Mouse (Mus musculus): ENCODE results near the gene Tspan15. TPM values are rescaled to one million over a fixed set of nuclear protein-coding genes. Genes with fewer than 3 reads are reported as not detected.

Tspan15 gene
- polyA plus RNA-seq, 1 experiment, result 1.9 TPM

DNA sequence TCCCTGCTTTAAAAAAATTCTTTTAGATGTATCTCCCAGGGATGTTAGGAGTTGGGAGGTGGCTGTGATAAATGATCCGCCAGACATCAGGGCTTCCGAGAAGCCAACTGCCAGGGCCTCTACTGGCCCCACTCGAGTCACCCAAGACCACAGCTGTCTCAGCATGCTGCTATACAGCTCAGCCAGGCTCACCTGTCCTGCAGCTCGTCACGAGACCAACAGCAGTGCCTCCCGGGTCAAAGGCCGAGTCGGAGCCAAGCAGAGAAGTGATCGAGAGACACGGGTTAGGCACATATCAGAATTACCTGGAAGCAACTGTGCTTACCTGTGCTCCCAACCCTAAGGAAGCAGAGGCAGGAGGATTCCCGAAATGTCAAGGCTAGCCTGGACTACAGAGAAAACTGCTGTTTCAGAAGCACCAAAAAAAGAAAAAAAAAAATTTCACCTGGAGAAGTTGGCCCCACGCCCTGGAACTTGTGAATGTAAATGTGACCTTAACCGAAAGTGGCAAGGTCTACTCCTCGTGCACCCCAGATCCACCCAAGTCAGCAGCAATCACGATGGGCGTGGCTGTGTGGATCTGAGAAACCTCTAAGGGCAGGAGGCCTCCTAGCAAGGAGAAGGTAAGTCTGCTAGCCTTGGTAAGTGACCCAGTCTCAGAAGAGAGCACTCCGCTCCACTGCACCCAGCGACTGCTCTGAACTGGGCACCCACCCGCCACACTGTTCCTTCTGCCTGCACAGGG, 12.8 kb downstream of the Tspan15 start:
- Histone ChIP-seq H3K4me1 (ENCODE audit: control insufficient read depth, insufficient read depth, low read length) (no peaks in the 10 kb centered on the region), H3K4me3 (ENCODE audit: insufficient read depth, low read length) (no peak overlapping the region), H3K27ac (ENCODE audit: insufficient read depth, low read length) (no peak overlapping the region)
- TF ChIP-seq POLR2A (IDR thresholded peaks at IDR 0.05; ENCODE audit: low read depth, low read length), result no peak
- no peak for TF ChIP-seq CTCF (IDR thresholded peaks at IDR 0.05; ENCODE audit: borderline replicate concordance, insufficient read depth, low read length)

GRCm38 (mm10) chr10:62217196-62217595, 13.9 kb downstream of the Tspan15 start:
- TF ChIP-seq POLR2A (IDR thresholded peaks at IDR 0.05; ENCODE audit: low read depth, low read length) (no peak), CTCF (IDR thresholded peaks at IDR 0.05; ENCODE audit: borderline replicate concordance, insufficient read depth, low read length) (no peak)
- Histone ChIP-seq H3K4me1 (ENCODE audit: control insufficient read depth, insufficient read depth, low read length) (no peaks in the 10 kb centered on the region), H3K27ac (ENCODE audit: insufficient read depth, low read length) (no peak overlapping the region), H3K4me3 (ENCODE audit: insufficient read depth, low read length) (no peak overlapping the region)

DNA sequence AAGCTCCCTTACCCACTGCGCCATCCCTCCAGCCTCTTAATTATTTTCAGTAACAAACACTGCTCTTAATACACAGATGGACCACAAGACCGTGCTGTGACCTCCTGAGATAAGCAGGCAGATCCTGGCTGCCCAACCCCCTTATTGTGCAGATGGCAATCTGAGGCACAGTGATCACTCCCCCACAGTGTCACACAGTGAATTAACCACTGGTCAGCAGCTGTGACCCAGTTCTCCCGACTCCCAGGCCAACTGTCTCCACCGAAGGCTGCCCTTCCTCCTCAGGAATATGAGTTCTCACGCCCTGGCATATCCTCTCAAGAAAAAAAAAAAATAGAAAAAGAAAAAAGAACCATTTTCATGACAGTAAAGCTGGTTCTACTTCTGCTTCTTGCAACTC, 14.5 kb downstream of the Tspan15 start:
- Histone ChIP-seq H3K27ac (ENCODE audit: insufficient read depth, low read length) (no peak overlapping the region), H3K4me1 (ENCODE audit: control insufficient read depth, insufficient read depth, low read length) (no peaks in the 10 kb centered on the region), H3K4me3 (ENCODE audit: insufficient read depth, low read length) (no peak overlapping the region)
- no peak for TF ChIP-seq CTCF (IDR thresholded peaks at IDR 0.05; ENCODE audit: borderline replicate concordance, insufficient read depth, low read length)
- TF ChIP-seq POLR2A (IDR thresholded peaks at IDR 0.05; ENCODE audit: low read depth, low read length), result no peak

DNA sequence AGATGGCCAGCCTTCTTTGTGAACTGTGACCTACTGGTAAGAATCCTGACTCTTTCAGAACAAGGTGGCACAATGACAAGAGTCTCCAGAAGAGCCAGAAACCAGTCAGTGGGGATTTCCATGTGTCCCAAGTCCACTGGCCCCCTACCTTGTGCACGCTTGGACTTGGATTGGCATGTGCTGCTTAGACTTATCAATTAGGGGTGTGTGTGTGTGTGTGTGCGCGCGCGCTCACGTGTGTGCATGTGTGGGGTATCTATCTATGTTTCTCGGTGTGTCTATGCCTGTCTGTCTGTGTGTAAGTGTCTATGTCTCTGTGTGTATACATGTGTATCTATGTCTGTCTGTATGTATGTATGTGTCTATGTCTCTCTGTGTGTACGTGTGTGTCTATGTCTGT, 15.4 kb downstream of the Tspan15 start:
- H3K4me1 ChIP-seq (ENCODE audit: control insufficient read depth, insufficient read depth, low read length), result no peaks in the 10 kb centered on the region
- H3K4me3 ChIP-seq (ENCODE audit: insufficient read depth, low read length), result no peak overlapping the region
- H3K27ac ChIP-seq (ENCODE audit: insufficient read depth, low read length), result no peak overlapping the region
- TF ChIP-seq CTCF (IDR thresholded peaks at IDR 0.05; ENCODE audit: borderline replicate concordance, insufficient read depth, low read length) (no peak), POLR2A (IDR thresholded peaks at IDR 0.05; ENCODE audit: low read depth, low read length) (no peak)

DNA sequence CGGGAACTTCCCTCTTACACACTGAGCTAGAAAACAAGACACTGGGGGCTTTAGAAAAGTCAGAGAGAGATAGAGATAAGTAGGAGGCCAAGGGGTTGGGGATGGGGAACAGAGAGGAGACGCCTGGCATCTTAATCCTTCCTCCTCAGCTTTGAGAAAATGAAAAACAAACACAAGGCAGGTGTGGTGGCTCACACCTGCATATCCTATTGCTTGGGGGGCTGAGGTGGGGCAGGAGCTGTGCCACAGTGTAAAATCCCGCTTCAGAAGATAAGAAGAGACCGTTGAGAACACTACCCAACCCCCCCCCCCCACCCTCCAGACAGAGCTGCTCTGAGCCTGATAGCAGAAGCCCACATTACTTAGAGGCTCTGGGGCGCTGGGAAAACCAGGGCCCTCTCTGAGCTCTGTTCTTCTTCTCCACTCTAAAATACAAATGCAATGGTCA, 15.9 kb downstream of the Tspan15 start:
- TF ChIP-seq POLR2A (IDR thresholded peaks at IDR 0.05; ENCODE audit: low read depth, low read length) (no peak), CTCF (IDR thresholded peaks at IDR 0.05; ENCODE audit: borderline replicate concordance, insufficient read depth, low read length) (no peak)
- no peak overlapping the region for H3K27ac ChIP-seq (ENCODE audit: insufficient read depth, low read length)
- no peaks in the 10 kb centered on the region for H3K4me1 ChIP-seq (ENCODE audit: control insufficient read depth, insufficient read depth, low read length)
- H3K4me3 ChIP-seq (ENCODE audit: insufficient read depth, low read length), result no peak overlapping the region

DNA sequence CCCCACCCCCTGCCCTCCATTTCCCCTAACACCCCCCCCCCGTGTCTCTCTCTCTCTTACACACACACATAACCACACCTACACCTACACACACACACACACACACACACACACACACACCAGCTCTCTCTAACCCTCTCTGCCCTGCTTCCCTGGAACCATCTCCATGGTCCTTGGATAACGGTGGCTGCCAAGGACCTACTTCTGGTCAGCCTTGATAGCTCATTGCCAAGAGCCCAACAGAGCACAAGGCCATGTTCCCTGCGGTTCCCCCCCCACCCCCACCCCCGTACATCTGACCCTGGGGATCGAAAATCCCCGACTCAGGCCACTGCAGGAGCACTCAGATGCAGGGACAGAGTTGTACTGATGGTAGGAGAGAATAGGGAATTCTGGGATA, 19.7 kb downstream of the Tspan15 start:
- Histone ChIP-seq H3K27ac (ENCODE audit: insufficient read depth, low read length) (no peak overlapping the region), H3K4me3 (ENCODE audit: insufficient read depth, low read length) (no peak overlapping the region), H3K4me1 (ENCODE audit: control insufficient read depth, insufficient read depth, low read length) (no peaks in the 10 kb centered on the region)
- no peak for TF ChIP-seq CTCF (IDR thresholded peaks at IDR 0.05; ENCODE audit: borderline replicate concordance, insufficient read depth, low read length)
- no peak for TF ChIP-seq POLR2A (IDR thresholded peaks at IDR 0.05; ENCODE audit: low read depth, low read length)

GRCm38 (mm10) chr10:62208241-62208896, 22.7 kb downstream of the Tspan15 start:
- TF ChIP-seq POLR2A (IDR thresholded peaks at IDR 0.05; ENCODE audit: low read depth, low read length) (no peak), CTCF (IDR thresholded peaks at IDR 0.05; ENCODE audit: borderline replicate concordance, insufficient read depth, low read length) (no peak)
- no peaks in the 10 kb centered on the region for H3K4me1 ChIP-seq (ENCODE audit: control insufficient read depth, insufficient read depth, low read length)
- H3K4me3 ChIP-seq (ENCODE audit: insufficient read depth, low read length), result no peak overlapping the region
- no peak overlapping the region for H3K27ac ChIP-seq (ENCODE audit: insufficient read depth, low read length)

GRCm38 (mm10) chr10:62202574-62202973, 28.5 kb downstream of the Tspan15 start:
- Histone ChIP-seq H3K4me3 (ENCODE audit: insufficient read depth, low read length) (no peak overlapping the region), H3K4me1 (ENCODE audit: control insufficient read depth, insufficient read depth, low read length) (no peaks in the 10 kb centered on the region), H3K27ac (ENCODE audit: insufficient read depth, low read length) (no peak overlapping the region)
- no peak for TF ChIP-seq CTCF (IDR thresholded peaks at IDR 0.05; ENCODE audit: borderline replicate concordance, insufficient read depth, low read length)
- no peak for TF ChIP-seq POLR2A (IDR thresholded peaks at IDR 0.05; ENCODE audit: low read depth, low read length)

DNA sequence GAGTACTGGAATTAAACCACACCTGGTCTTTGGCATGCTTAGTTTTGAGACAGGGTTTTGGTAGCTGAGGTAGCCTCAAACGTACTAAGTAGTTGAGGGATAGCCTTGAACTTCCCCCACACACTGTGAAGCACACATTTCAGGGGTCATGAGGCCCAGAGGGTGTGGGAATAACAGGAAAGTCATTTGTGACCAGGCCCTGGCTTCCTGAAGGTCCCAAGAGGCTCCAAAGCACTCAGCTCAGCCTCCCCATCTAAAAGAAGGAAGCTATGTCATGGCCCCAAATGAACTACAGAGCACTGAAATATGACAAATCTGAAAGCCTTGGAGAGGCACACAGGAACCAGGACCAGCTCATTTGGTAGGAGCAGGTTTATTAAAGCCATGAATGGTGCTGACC, 32.2 kb downstream of the Tspan15 start:
- H3K4me1 ChIP-seq (ENCODE audit: control insufficient read depth, insufficient read depth, low read length), result no peaks in the 10 kb centered on the region
- H3K4me3 ChIP-seq (ENCODE audit: insufficient read depth, low read length), result no peak overlapping the region
- TF ChIP-seq POLR2A (IDR thresholded peaks at IDR 0.05; ENCODE audit: low read depth, low read length) (no peak), CTCF (IDR thresholded peaks at IDR 0.05; ENCODE audit: borderline replicate concordance, insufficient read depth, low read length) (no peak)
- H3K27ac ChIP-seq (ENCODE audit: insufficient read depth, low read length), result no peak overlapping the region

GRCm38 (mm10) chr10:62197403-62197802, 33.6 kb downstream of the Tspan15 start:
- H3K4me3 ChIP-seq (ENCODE audit: insufficient read depth, low read length), result no peak overlapping the region
- no peak overlapping the region for H3K27ac ChIP-seq (ENCODE audit: insufficient read depth, low read length)
- H3K4me1 ChIP-seq (ENCODE audit: control insufficient read depth, insufficient read depth, low read length), result no peaks in the 10 kb centered on the region
- no peak for TF ChIP-seq POLR2A (IDR thresholded peaks at IDR 0.05; ENCODE audit: low read depth, low read length)
- TF ChIP-seq CTCF (IDR thresholded peaks at IDR 0.05; ENCODE audit: borderline replicate concordance, insufficient read depth, low read length), result no peak

All from embryonic fibroblast, embryonic 13.5 days (primary cell).